Mouse (Mus musculus): Measurements from ENCODE around the gene Hnf1b. TPM values are rescaled to one million over a fixed set of nuclear protein-coding genes. Genes with fewer than 3 reads are reported as not detected.

Gene Hnf1b
- polyA plus RNA-seq, 1 experiment from 2014 or later, result 0.09 TPM

- no peaks in the 10 kb centered on the region for H3K27me3 ChIP-seq
- WGBS, result 81% methylated on average over 8 of the region's 8 CpGs
- no peaks in the 10 kb centered on the region for H3K4me1 ChIP-seq
- no peaks in the 10 kb centered on the region for H3K9me3 ChIP-seq (replicated peaks)
- no peak overlapping the region for H3K4me3 ChIP-seq
- H3K9ac ChIP-seq, result no peak overlapping the region
- no peaks in the 10 kb centered on the region for H3K36me3 ChIP-seq
- no peak overlapping the region for H3K4me2 ChIP-seq (replicated peaks)
- ATAC-seq (ENCODE audit: low FRiP score), result no peak
- H3K27ac ChIP-seq, result no peak overlapping the region
Measured at GRCm38 (mm10) chr11:83913824-83914311, 64.0 kb downstream of the Hnf1b start.

GRCm38 (mm10) chr11:83914501-83914900 is 64.6 kb downstream of the Hnf1b start:
- WGBS, result 88% methylated on average over 4 of the region's 4 CpGs
- no peak overlapping the region for H3K27ac ChIP-seq

GRCm38 (mm10) chr11:83922600-83922999 is 72.7 kb downstream of the Hnf1b start:
- Histone ChIP-seq H3K9ac (no peak overlapping the region), H3K9me3 (replicated peaks) (no peaks in the 10 kb centered on the region), H3K36me3 (no peaks in the 10 kb centered on the region), H3K4me1 (no peaks in the 10 kb centered on the region; the same call in 1 of the 2 replicates), H3K27ac (no peak overlapping the region), H3K4me2 (replicated peaks) (no peak overlapping the region), H3K4me3 (no peak overlapping the region), H3K27me3 (peaks cover 14% of the 10 kb centered on the region; the same call in 1 of the 2 replicates)
- WGBS, result 79% methylated on average over 2 of the region's 2 CpGs
- no peak for ATAC-seq (ENCODE audit: low FRiP score)

More at GRCm38 (mm10) chr11:83914501-83914900, 64.6 kb downstream of the Hnf1b start:
- Histone ChIP-seq H3K9ac (no peak overlapping the region), H3K4me3 (no peak overlapping the region), H3K4me1 (no peaks in the 10 kb centered on the region), H3K27me3 (0 out of 2 replicates have a peak, but pooled peaks cover 5% of the 10 kb centered on the region), H3K36me3 (no peaks in the 10 kb centered on the region), H3K9me3 (replicated peaks) (no peaks in the 10 kb centered on the region), H3K4me2 (replicated peaks) (no peak overlapping the region)
- no peak for ATAC-seq (ENCODE audit: low FRiP score)

- no peak for ATAC-seq (ENCODE audit: low FRiP score)
- Histone ChIP-seq H3K4me3 (no peak overlapping the region), H3K9me3 (replicated peaks) (no peaks in the 10 kb centered on the region), H3K9ac (no peak overlapping the region), H3K4me2 (replicated peaks) (no peak overlapping the region), H3K27me3 (peaks cover 7% of the 10 kb centered on the region; the same call in 1 of the 2 replicates), H3K27ac (no peak overlapping the region), H3K36me3 (no peaks in the 10 kb centered on the region), H3K4me1 (no peaks in the 10 kb centered on the region; the same call in 1 of the 2 replicates)
- 58% methylated on average over 3 of the region's 3 CpGs for WGBS
Measured at GRCm38 (mm10) chr11:83927097-83927496, 77.2 kb downstream of the Hnf1b start.

- H3K9me3 ChIP-seq (replicated peaks), result no peaks in the 10 kb centered on the region
- ATAC-seq (ENCODE audit: low FRiP score), result no peak
- H3K4me1 ChIP-seq, result no peaks in the 10 kb centered on the region
- no peak overlapping the region for H3K4me3 ChIP-seq
- H3K27ac ChIP-seq, result no peak overlapping the region
- no peak overlapping the region for H3K4me2 ChIP-seq (replicated peaks)
- no peaks in the 10 kb centered on the region for H3K36me3 ChIP-seq
- WGBS, result 86% methylated on average over 10 of the region's 10 CpGs
- no peak overlapping the region for H3K9ac ChIP-seq
- H3K27me3 ChIP-seq, result no peaks in the 10 kb centered on the region
Measured at GRCm38 (mm10) chr11:83932506-83933106, 82.7 kb downstream of the Hnf1b start.

GRCm38 (mm10) chr11:83933376-83933775 is 83.5 kb downstream of the Hnf1b start:
- no peaks in the 10 kb centered on the region for H3K36me3 ChIP-seq
- no peak for ATAC-seq (ENCODE audit: low FRiP score)
- no peaks in the 10 kb centered on the region for H3K27me3 ChIP-seq
- no peaks in the 10 kb centered on the region for H3K9me3 ChIP-seq (replicated peaks)
- no peak overlapping the region for H3K4me3 ChIP-seq
- no peak overlapping the region for H3K4me2 ChIP-seq (replicated peaks)
- no peaks in the 10 kb centered on the region for H3K4me1 ChIP-seq
- WGBS, result 90% methylated on average over 4 of the region's 4 CpGs
- H3K27ac ChIP-seq, result no peak overlapping the region
- H3K9ac ChIP-seq, result no peak overlapping the region

GRCm38 (mm10) chr11:83935986-83936665 is 86.3 kb downstream of the Hnf1b start:
- Histone ChIP-seq H3K36me3 (no peaks in the 10 kb centered on the region), H3K4me3 (no peak overlapping the region), H3K4me1 (no peaks in the 10 kb centered on the region), H3K4me2 (replicated peaks) (no peak overlapping the region), H3K9ac (no peak overlapping the region), H3K27me3 (peaks cover 11% of the 10 kb centered on the region; the same call in 1 of the 2 replicates), H3K27ac (no peak overlapping the region), H3K9me3 (replicated peaks) (no peaks in the 10 kb centered on the region)
- WGBS, result 29% methylated on average over 7 of the region's 7 CpGs
- ATAC-seq (ENCODE audit: low FRiP score), result no peak

GRCm38 (mm10) chr11:83938556-83938955 is 88.7 kb downstream of the Hnf1b start:
- WGBS, result 83% methylated on average over 8 of the region's 8 CpGs
- peaks cover 11% of the 10 kb centered on the region; the same call in 1 of the 2 replicates for H3K27me3 ChIP-seq
- no peak overlapping the region for H3K4me2 ChIP-seq (replicated peaks)
- no peak overlapping the region for H3K9ac ChIP-seq
- no peak for ATAC-seq (ENCODE audit: low FRiP score)
- no peak overlapping the region for H3K4me3 ChIP-seq
- H3K9me3 ChIP-seq (replicated peaks), result no peaks in the 10 kb centered on the region
- no peak overlapping the region for H3K27ac ChIP-seq
- H3K36me3 ChIP-seq, result 0 out of 2 replicates have a peak, but pooled peaks cover under 1% of the 10 kb centered on the region
- peaks cover 7% of the 10 kb centered on the region for H3K4me1 ChIP-seq

GRCm38 (mm10) chr11:83941950-83942840 is 92.3 kb downstream of the Hnf1b start, which contains the start of gene Ddx52:
Gene Ddx52 (plus strand): TSS chr11:83942062.
- peak; percentile 78 for ATAC-seq (ENCODE audit: low FRiP score)
- Histone ChIP-seq H3K27me3 (peaks cover 11% of the 10 kb centered on the region; the same call in 1 of the 2 replicates), H3K27ac (peak within 1 kb of the TSS; percentile 66), H3K4me1 (peaks cover 7% of the 10 kb centered on the region), H3K9ac (peak within 1 kb of the TSS; percentile 72), H3K9me3 (replicated peaks) (no peaks in the 10 kb centered on the region), H3K36me3 (peaks cover 37% of the 10 kb centered on the region), H3K4me3 (peak within 1 kb of the TSS; percentile 80), H3K4me2 (replicated peaks) (peak within 1 kb of the TSS; percentile 72)
- 1% methylated on average over 49 of the region's 49 CpGs for WGBS
